Mouse (Mus musculus): ENCODE data around the gene Dppa4.
A peak's percentile ranks its signal among the peaks of the same experiment; 100 is the strongest.
"Not testable (repeated sequence)": the region's sequence is repeated elsewhere in the genome, so short reads cannot be mapped to it uniquely, and the experiment has no call there.

The Dppa4 gene

GRCm38 (mm10) chr16:48283517-48283916 lies at the start of gene Dppa4:
Gene Dppa4, plus strand, starts transcription at chr16:48283733.
- DNase-seq (ENCODE audit: low spot score) = no peak

- no peak for DNase-seq (ENCODE audit: low spot score)
Observed at GRCm38 (mm10) chr16:48234999-48235398, 48.5 kb upstream of the Dppa4 start.

GRCm38 (mm10) chr16:48237676-48238075 lies 45.9 kb upstream of the Dppa4 start:
- no peak for DNase-seq (ENCODE audit: low spot score)

GRCm38 (mm10) chr16:48247044-48247661 lies 36.4 kb upstream of the Dppa4 start:
- no peak for DNase-seq (ENCODE audit: low spot score)

- DNase-seq (ENCODE audit: low spot score) = peak; percentile 15
Observed at GRCm38 (mm10) chr16:48252824-48253223, 30.7 kb upstream of the Dppa4 start.

- DNase-seq (ENCODE audit: low spot score) = no peak
Observed at GRCm38 (mm10) chr16:48254584-48254983, 28.9 kb upstream of the Dppa4 start.

GRCm38 (mm10) chr16:48259519-48259918 lies 24.0 kb upstream of the Dppa4 start:
- no peak for DNase-seq (ENCODE audit: low spot score)

- no peak for DNase-seq (ENCODE audit: low spot score)
Observed at GRCm38 (mm10) chr16:48262901-48263300, 20.6 kb upstream of the Dppa4 start.

GRCm38 (mm10) chr16:48265856-48266255 lies 17.7 kb upstream of the Dppa4 start:
- DNase-seq (ENCODE audit: low spot score) = no peak

GRCm38 (mm10) chr16:48276940-48277339 lies 6.6 kb upstream of the Dppa4 start:
- DNase-seq (ENCODE audit: low spot score) = no peak

GRCm38 (mm10) chr16:48280883-48281282 lies 2.6 kb upstream of the Dppa4 start:
- no peak for DNase-seq (ENCODE audit: low spot score)

GRCm38 (mm10) chr16:48282801-48283200 lies 732 bp upstream of the Dppa4 start:
- DNase-seq (ENCODE audit: low spot score) = no peak

- DNase-seq (ENCODE audit: low spot score) = no peak
Observed at GRCm38 (mm10) chr16:48285517-48285916, 2.0 kb downstream of the Dppa4 start.

GRCm38 (mm10) chr16:48297384-48298136 lies 14.0 kb downstream of the Dppa4 start:
- peak; percentile 6 for DNase-seq (ENCODE audit: low spot score)

GRCm38 (mm10) chr16:48299884-48300283 lies 16.4 kb downstream of the Dppa4 start:
- no peak for DNase-seq (ENCODE audit: low spot score)

GRCm38 (mm10) chr16:48303509-48303908 lies 20.0 kb downstream of the Dppa4 start, which contains the start of gene Dppa2:
Gene Dppa2, plus strand, starts transcription at chr16:48303908.
- peak; percentile 6 for DNase-seq (ENCODE audit: low spot score)

GRCm38 (mm10) chr16:48303983-48304382 lies 20.4 kb downstream of the Dppa4 start:
- peak; percentile 36 for DNase-seq (ENCODE audit: low spot score)

GRCm38 (mm10) chr16:48308916-48309315 lies 25.4 kb downstream of the Dppa4 start:
- not testable (repeated sequence) for DNase-seq (ENCODE audit: low spot score)

GRCm38 (mm10) chr16:48309912-48310630 lies 26.5 kb downstream of the Dppa4 start:
- DNase-seq (ENCODE audit: low spot score) = no peak

GRCm38 (mm10) chr16:48315294-48315693 lies 31.8 kb downstream of the Dppa4 start:
- no peak for DNase-seq (ENCODE audit: low spot score)

- no peak for DNase-seq (ENCODE audit: low spot score)
Observed at GRCm38 (mm10) chr16:48320781-48321180, 37.2 kb downstream of the Dppa4 start.

- DNase-seq (ENCODE audit: low spot score) = no peak
Observed at GRCm38 (mm10) chr16:48323133-48323532, 39.6 kb downstream of the Dppa4 start.
